Mouse (Mus musculus) kidney, adult 8-10 months (tissue): Measurements from ENCODE around the gene Ttc28.

Source experiments
- DNase-seq, 2 experiments: peaks; one replicate each; pipeline ENCODE4 v3.0.0; 2022

Ttc28 gene

GRCm38 (mm10) chr5:111012064-111012463 is 132.5 kb downstream of the Ttc28 start:
- no peak for DNase-seq

GRCm38 (mm10) chr5:111012587-111012986 is 133.0 kb downstream of the Ttc28 start:
- DNase-seq: no peak

GRCm38 (mm10) chr5:111014960-111015359 is 135.4 kb downstream of the Ttc28 start:
- no peak for DNase-seq

- peak in 1 of 2 experiments; percentile 13 for DNase-seq
These were observed 137.7 kb downstream of the Ttc28 start for GRCm38 (mm10) chr5:111017319-111017718.

GRCm38 (mm10) chr5:111022339-111022738 is 142.7 kb downstream of the Ttc28 start:
- DNase-seq: no peak

GRCm38 (mm10) chr5:111022940-111023339 is 143.3 kb downstream of the Ttc28 start:
- no peak for DNase-seq

GRCm38 (mm10) chr5:111024621-111025020 is 145.0 kb downstream of the Ttc28 start:
- DNase-seq: no peak

- no peak for DNase-seq
These were observed 145.9 kb downstream of the Ttc28 start for GRCm38 (mm10) chr5:111025476-111025875.

- DNase-seq: no peak
These were observed 146.6 kb downstream of the Ttc28 start for GRCm38 (mm10) chr5:111026209-111026608.

GRCm38 (mm10) chr5:111028340-111028739 is 148.7 kb downstream of the Ttc28 start:
- DNase-seq: no peak

GRCm38 (mm10) chr5:111028952-111029351 is 149.3 kb downstream of the Ttc28 start:
- no peak for DNase-seq

- DNase-seq: no peak
These were observed 153.2 kb downstream of the Ttc28 start for GRCm38 (mm10) chr5:111032687-111033295.

GRCm38 (mm10) chr5:111033489-111033888 is 153.9 kb downstream of the Ttc28 start:
- DNase-seq: no peak

- DNase-seq: no peak
These were observed 157.6 kb downstream of the Ttc28 start for GRCm38 (mm10) chr5:111037123-111037748.

GRCm38 (mm10) chr5:111039771-111040170 is 160.2 kb downstream of the Ttc28 start:
- no peak for DNase-seq

- no peak for DNase-seq
These were observed 162.3 kb downstream of the Ttc28 start for GRCm38 (mm10) chr5:111041952-111042351.

GRCm38 (mm10) chr5:111044193-111044592 is 164.6 kb downstream of the Ttc28 start:
- DNase-seq: no peak

GRCm38 (mm10) chr5:111046359-111046758 is 166.8 kb downstream of the Ttc28 start:
- no peak for DNase-seq

GRCm38 (mm10) chr5:111046841-111047476 is 167.4 kb downstream of the Ttc28 start:
- DNase-seq: no peak

- DNase-seq: no peak
These were observed 168.4 kb downstream of the Ttc28 start for GRCm38 (mm10) chr5:111048036-111048435.

GRCm38 (mm10) chr5:111049584-111049983 is 170.0 kb downstream of the Ttc28 start:
- DNase-seq: no peak

- DNase-seq: no peak
These were observed 170.5 kb downstream of the Ttc28 start for GRCm38 (mm10) chr5:111050135-111050534.

GRCm38 (mm10) chr5:111054380-111054779 is 174.8 kb downstream of the Ttc28 start:
- DNase-seq: no peak

GRCm38 (mm10) chr5:111054848-111055428 is 175.3 kb downstream of the Ttc28 start:
- no peak for DNase-seq
